Mouse (Mus musculus): ENCODE data around the gene Rpl38. TPM values are rescaled to one million over a fixed set of nuclear protein-coding genes. Genes with fewer than 3 reads are reported as not detected.

The Rpl38 gene
- total RNA-seq (2017): 671 and 750 TPM in 2 replicates

GRCm38 (mm10) chr11:114668301-114668710 is at the start of gene Rpl38:
Gene Rpl38 (plus strand): TSS chr11:114668524.
- peak; percentile 90 for ATAC-seq (ENCODE audit: extremely low read depth, insufficient number of reproducible peaks, low FRiP score, poor library complexity, severe bottlenecking)

GRCm38 (mm10) chr11:114618697-114619417 is 49.5 kb upstream of the Rpl38 start:
- no peak for ATAC-seq (ENCODE audit: extremely low read depth, insufficient number of reproducible peaks, low FRiP score, poor library complexity, severe bottlenecking)

- no peak for ATAC-seq (ENCODE audit: extremely low read depth, insufficient number of reproducible peaks, low FRiP score, poor library complexity, severe bottlenecking)
Measured at GRCm38 (mm10) chr11:114626071-114626690, 42.1 kb upstream of the Rpl38 start.

GRCm38 (mm10) chr11:114627036-114627435 is 41.3 kb upstream of the Rpl38 start:
- no peak for ATAC-seq (ENCODE audit: extremely low read depth, insufficient number of reproducible peaks, low FRiP score, poor library complexity, severe bottlenecking)

GRCm38 (mm10) chr11:114628032-114628431 is 40.3 kb upstream of the Rpl38 start:
- no peak for ATAC-seq (ENCODE audit: extremely low read depth, insufficient number of reproducible peaks, low FRiP score, poor library complexity, severe bottlenecking)

- ATAC-seq (ENCODE audit: extremely low read depth, insufficient number of reproducible peaks, low FRiP score, poor library complexity, severe bottlenecking): no peak
Measured at GRCm38 (mm10) chr11:114630044-114630443, 38.3 kb upstream of the Rpl38 start.

- ATAC-seq (ENCODE audit: extremely low read depth, insufficient number of reproducible peaks, low FRiP score, poor library complexity, severe bottlenecking): no peak
Measured at GRCm38 (mm10) chr11:114632266-114632665, 36.1 kb upstream of the Rpl38 start.

GRCm38 (mm10) chr11:114636292-114636691 is 32.0 kb upstream of the Rpl38 start:
- ATAC-seq (ENCODE audit: extremely low read depth, insufficient number of reproducible peaks, low FRiP score, poor library complexity, severe bottlenecking): peak; percentile 73

- ATAC-seq (ENCODE audit: extremely low read depth, insufficient number of reproducible peaks, low FRiP score, poor library complexity, severe bottlenecking): no peak
Measured at GRCm38 (mm10) chr11:114636727-114637505, 31.4 kb upstream of the Rpl38 start.

- no peak for ATAC-seq (ENCODE audit: extremely low read depth, insufficient number of reproducible peaks, low FRiP score, poor library complexity, severe bottlenecking)
Measured at GRCm38 (mm10) chr11:114638647-114639290, 29.6 kb upstream of the Rpl38 start.

GRCm38 (mm10) chr11:114639681-114640103 is 28.6 kb upstream of the Rpl38 start:
- ATAC-seq (ENCODE audit: extremely low read depth, insufficient number of reproducible peaks, low FRiP score, poor library complexity, severe bottlenecking): no peak

GRCm38 (mm10) chr11:114640658-114641057 is 27.7 kb upstream of the Rpl38 start:
- ATAC-seq (ENCODE audit: extremely low read depth, insufficient number of reproducible peaks, low FRiP score, poor library complexity, severe bottlenecking): no peak

GRCm38 (mm10) chr11:114641136-114641535 is 27.2 kb upstream of the Rpl38 start:
- no peak for ATAC-seq (ENCODE audit: extremely low read depth, insufficient number of reproducible peaks, low FRiP score, poor library complexity, severe bottlenecking)

GRCm38 (mm10) chr11:114642184-114642583 is 26.1 kb upstream of the Rpl38 start:
- ATAC-seq (ENCODE audit: extremely low read depth, insufficient number of reproducible peaks, low FRiP score, poor library complexity, severe bottlenecking): no peak

GRCm38 (mm10) chr11:114642926-114643325 is 25.4 kb upstream of the Rpl38 start:
- no peak for ATAC-seq (ENCODE audit: extremely low read depth, insufficient number of reproducible peaks, low FRiP score, poor library complexity, severe bottlenecking)

- no peak for ATAC-seq (ENCODE audit: extremely low read depth, insufficient number of reproducible peaks, low FRiP score, poor library complexity, severe bottlenecking)
Measured at GRCm38 (mm10) chr11:114644122-114644521, 24.2 kb upstream of the Rpl38 start.

- ATAC-seq (ENCODE audit: extremely low read depth, insufficient number of reproducible peaks, low FRiP score, poor library complexity, severe bottlenecking): no peak
Measured at GRCm38 (mm10) chr11:114649510-114649909, 18.8 kb upstream of the Rpl38 start.

- ATAC-seq (ENCODE audit: extremely low read depth, insufficient number of reproducible peaks, low FRiP score, poor library complexity, severe bottlenecking): no peak
Measured at GRCm38 (mm10) chr11:114652531-114652930, 15.8 kb upstream of the Rpl38 start.

GRCm38 (mm10) chr11:114653664-114654063 is 14.7 kb upstream of the Rpl38 start:
- ATAC-seq (ENCODE audit: extremely low read depth, insufficient number of reproducible peaks, low FRiP score, poor library complexity, severe bottlenecking): no peak
